In genomic region chr2:158696451-158696850, GRCm38 (mm10) we compare ENCODE assay signal across 15 mouse cellular contexts.
"Had no signal": no experiment of that assay in that cellular context is flagged by ENCODE, and none has a peak within 500 bp of the region (broad histone marks: within the 10 kb centered on the region; RNA-seq: fewer than 3 reads in every experiment).

No protein-coding gene starts in this region.

- H3K4me2 ChIP-seq: intestine, embryonic 15.5 days; kidney, embryonic 15.5 days; limb, embryonic 15.5 days; lung, embryonic 15.5 days; midbrain, embryonic 11.5 days; midbrain, embryonic 15.5 days; neural tube, embryonic 12.5 days had no signal

- H3K27ac ChIP-seq: intestine, embryonic 15.5 days; limb, embryonic 15.5 days; liver, embryonic 14.5 days; midbrain, embryonic 15.5 days; neural tube, embryonic 12.5 days; stomach, postnatal 0 days had no signal

- H3K9ac ChIP-seq: intestine, embryonic 15.5 days; kidney, embryonic 15.5 days; limb, embryonic 15.5 days; liver, embryonic 14.5 days; lung, embryonic 15.5 days; midbrain, embryonic 15.5 days; neural tube, embryonic 12.5 days had no signal

- H3K36me3 ChIP-seq: intestine, embryonic 15.5 days; limb, embryonic 15.5 days; lung, embryonic 15.5 days; midbrain, embryonic 15.5 days; neural tube, embryonic 12.5 days had no signal

- H3K4me1 ChIP-seq: intestine, embryonic 15.5 days; midbrain, embryonic 15.5 days; neural tube, embryonic 12.5 days had no signal

- ATAC-seq: intestine, embryonic 15.5 days; midbrain, embryonic 15.5 days had no signal

- H3K4me3 ChIP-seq: intestine, embryonic 15.5 days; kidney, embryonic 15.5 days; limb, embryonic 15.5 days; lung, embryonic 15.5 days; megakaryocyte, embryonic 14.5 days; midbrain, embryonic 15.5 days; neural tube, embryonic 12.5 days had no signal

- H3K9me3 ChIP-seq: intestine, embryonic 15.5 days; kidney, embryonic 15.5 days; limb, embryonic 15.5 days; lung, embryonic 15.5 days; midbrain, embryonic 15.5 days; neural tube, embryonic 12.5 days had no signal

- H3K27me3 ChIP-seq: intestine, embryonic 15.5 days; kidney, embryonic 15.5 days; limb, embryonic 15.5 days; lung, embryonic 15.5 days; midbrain, embryonic 15.5 days; neural tube, embryonic 12.5 days had no signal

- DNase-seq: kidney, adult 18-20 months; kidney, postnatal 14 days; layer of hippocampus, adult 9-11 months; layer of hippocampus, postnatal 36 days; thymus, postnatal 14 days had no signal
